Mouse (Mus musculus) stomach, embryonic 14.5 days (tissue): ENCODE data around the gene Ly6g. TPM values are rescaled to one million over a fixed set of nuclear protein-coding genes. Genes with fewer than 3 reads are reported as not detected.
"Not testable (repeated sequence)": the region's sequence is repeated elsewhere in the genome, so short reads cannot be mapped to it uniquely, and the experiment has no call there.

Experiments
- ATAC-seq: fragments of 200-750 bp; cut with Nextera tagmentation; 2 replicates; pipeline ENCODE4 v1.8.0; 2017; ENCODE audit warnings: low read depth, moderate TSS enrichment; ENCODE audit not compliant: insufficient number of reproducible peaks, insufficient read depth, low FRiP score
- H3K27ac ChIP-seq: fragments of 300-500 bp; sonication (generic); 2 replicates; pipeline ENCODE4 v1.5.1; 2014; ENCODE audit warnings: mild to moderate bottlenecking, low read length, moderate library complexity, mixed read lengths
- H3K27me3 ChIP-seq: fragments of 300-500 bp; sonication (generic); 2 replicates; pipeline ENCODE4 v1.6.1; 2014; ENCODE audit warnings: low read length, control low read depth, mixed read lengths; ENCODE audit not compliant: control insufficient read depth, insufficient read depth
- H3K36me3 ChIP-seq: fragments of 300-500 bp; sonication (generic); 2 replicates; pipeline ENCODE4 v1.6.1; 2014; ENCODE audit warnings: mild to moderate bottlenecking, control low read depth, low read length, moderate library complexity, mixed read lengths; ENCODE audit not compliant: control insufficient read depth, insufficient read depth
- H3K4me1 ChIP-seq: fragments of 300-500 bp; sonication (generic); 2 replicates; pipeline ENCODE4 v1.6.1; 2014; ENCODE audit warnings: low read length, control low read depth, mixed read lengths; ENCODE audit not compliant: control insufficient read depth, insufficient read depth
- H3K4me2 ChIP-seq: fragments of 300-500 bp; sonication (generic); replicated peaks from 2 replicates; pipeline ENCODE4 v1.6.1; 2014; ENCODE audit warnings: low read depth, low read length, control low read depth
- H3K4me3 ChIP-seq: fragments of 300-500 bp; sonication (generic); 2 replicates; pipeline ENCODE4 v1.5.1; 2014; ENCODE audit warnings: low read depth, low read length, control low read depth
- H3K9ac ChIP-seq: fragments of 300-500 bp; sonication (generic); replicated peaks from 2 replicates; pipeline ENCODE4 v1.6.1; 2014; ENCODE audit warnings: low read depth, mild to moderate bottlenecking, control low read depth, low read length, moderate library complexity, mixed read lengths
- H3K9me3 ChIP-seq: fragments of 300-500 bp; sonication (generic); 2 replicates; pipeline ENCODE4 v1.6.1; 2016; ENCODE audit warnings: low read depth, low read length, control low read depth; ENCODE audit not compliant: control insufficient read depth
- WGBS: fragments of 180-500 bp; shearing (Covaris S2); extraction: QIAGEN DNeasy Blood & Tissue Kit; methylation state at CpG from one replicate; pipeline ENCODE4 v1.1.7; 2014; 5-methylcytosine and 5-hydroxymethylcytosine counted together
- polyA plus RNA-seq: library from polyadenylated mRNA; unstranded; fragments of >200 nt; fragmentation: Nextera tagmentation; extraction: Ambion mirVana; gene quantifications from 2 replicates; pipeline ENCODE4 v1.2.1, GENCODE M21; 2014

The Ly6g gene
- polyA plus RNA-seq, 1 experiment from 2014 or later, result not detected

- H3K4me2 ChIP-seq, H3K4me3 ChIP-seq, H3K9ac ChIP-seq, H3K27ac ChIP-seq, H3K9me3 ChIP-seq, H3K4me1 ChIP-seq, H3K27me3 ChIP-seq, H3K36me3 ChIP-seq, ATAC-seq: not testable (repeated sequence)
- 79% methylated on average over 1 of the region's 2 CpGs for WGBS
Measured at GRCm38 (mm10) chr15:75135090-75135783, 19.8 kb upstream of the Ly6g start.

- H3K9ac ChIP-seq, H3K4me2 ChIP-seq, H3K27me3 ChIP-seq, ATAC-seq, H3K36me3 ChIP-seq, H3K9me3 ChIP-seq, H3K27ac ChIP-seq, H3K4me1 ChIP-seq, H3K4me3 ChIP-seq: not testable (repeated sequence)
- WGBS, result 70% methylated on average over 3 of the region's 3 CpGs
Measured at GRCm38 (mm10) chr15:75137739-75138138, 17.3 kb upstream of the Ly6g start.

GRCm38 (mm10) chr15:75141812-75142360 lies 13.2 kb upstream of the Ly6g start:
- not testable (repeated sequence) for H3K4me1 ChIP-seq, H3K4me3 ChIP-seq, ATAC-seq, H3K4me2 ChIP-seq, H3K9me3 ChIP-seq, H3K36me3 ChIP-seq, H3K9ac ChIP-seq, H3K27ac ChIP-seq, H3K27me3 ChIP-seq
- 46% methylated on average over 6 of the region's 6 CpGs for WGBS

- WGBS, result 66% methylated on average over 3 of the region's 3 CpGs
Measured at GRCm38 (mm10) chr15:75143735-75144134, 11.3 kb upstream of the Ly6g start.

GRCm38 (mm10) chr15:75153087-75153486 lies 2.0 kb upstream of the Ly6g start:
- Histone ChIP-seq H3K36me3 (no peaks in the 10 kb centered on the region), H3K27me3 (no peaks in the 10 kb centered on the region), H3K4me3 (no peak overlapping the region), H3K27ac (no peak overlapping the region), H3K9me3 (no peaks in the 10 kb centered on the region), H3K9ac (no peak overlapping the region), H3K4me2 (no peak overlapping the region), H3K4me1 (no peaks in the 10 kb centered on the region)
- ATAC-seq, result no peak

More at GRCm38 (mm10) chr15:75143735-75144134, 11.3 kb upstream of the Ly6g start:
- Histone ChIP-seq H3K4me3 (no peak overlapping the region), H3K9me3 (no peaks in the 10 kb centered on the region), H3K4me2 (no peak overlapping the region), H3K27ac (no peak overlapping the region), H3K4me1 (no peaks in the 10 kb centered on the region), H3K36me3 (no peaks in the 10 kb centered on the region), H3K9ac (no peak overlapping the region), H3K27me3 (no peaks in the 10 kb centered on the region)
- no peak for ATAC-seq

- H3K9ac ChIP-seq, result no peak overlapping the region
- H3K4me3 ChIP-seq, result no peak overlapping the region
- H3K9me3 ChIP-seq, result 0 out of 2 replicates have a peak, but pooled peaks cover 2% of the 10 kb centered on the region
- H3K36me3 ChIP-seq, result no peaks in the 10 kb centered on the region
- no peak overlapping the region for H3K4me2 ChIP-seq
- no peaks in the 10 kb centered on the region for H3K27me3 ChIP-seq
- H3K4me1 ChIP-seq, result no peaks in the 10 kb centered on the region
- no peak overlapping the region for H3K27ac ChIP-seq
- 62% methylated on average over 1 of the region's 1 CpGs for WGBS
- ATAC-seq, result no peak
Measured at GRCm38 (mm10) chr15:75157646-75158045, 2.6 kb downstream of the Ly6g start.

GRCm38 (mm10) chr15:75175506-75175905 lies 20.5 kb downstream of the Ly6g start:
- Histone ChIP-seq H3K9ac (no peak overlapping the region), H3K27me3 (no peaks in the 10 kb centered on the region), H3K36me3 (no peaks in the 10 kb centered on the region), H3K27ac (no peak overlapping the region), H3K4me1 (no peaks in the 10 kb centered on the region), H3K9me3 (no peaks in the 10 kb centered on the region), H3K4me3 (no peak overlapping the region), H3K4me2 (no peak overlapping the region)
- ATAC-seq, result no peak
- 65% methylated on average over 1 of the region's 1 CpGs for WGBS

GRCm38 (mm10) chr15:75186291-75186690 lies 31.3 kb downstream of the Ly6g start:
- no peak for ATAC-seq
- Histone ChIP-seq H3K9ac (no peak overlapping the region), H3K4me3 (no peak overlapping the region), H3K27ac (no peak overlapping the region), H3K9me3 (no peaks in the 10 kb centered on the region), H3K4me2 (no peak overlapping the region), H3K27me3 (no peaks in the 10 kb centered on the region), H3K36me3 (no peaks in the 10 kb centered on the region), H3K4me1 (no peaks in the 10 kb centered on the region)
- 46% methylated on average over 2 of the region's 2 CpGs for WGBS

GRCm38 (mm10) chr15:75189116-75189515 lies 34.1 kb downstream of the Ly6g start:
- H3K27me3 ChIP-seq, result no peaks in the 10 kb centered on the region
- 68% methylated on average over 2 of the region's 2 CpGs for WGBS
- H3K4me2 ChIP-seq, result no peak overlapping the region
- no peak overlapping the region for H3K9ac ChIP-seq
- no peak for ATAC-seq
- no peaks in the 10 kb centered on the region for H3K36me3 ChIP-seq
- no peak overlapping the region for H3K4me3 ChIP-seq
- no peaks in the 10 kb centered on the region for H3K9me3 ChIP-seq
- no peak overlapping the region for H3K27ac ChIP-seq
- H3K4me1 ChIP-seq, result no peaks in the 10 kb centered on the region
